Mouse (Mus musculus) kidney, postnatal 25 days (tissue): Measurements from ENCODE around the gene Tbc1d2b.

Experiments
- DNase-seq, 2 experiments: peaks; one replicate each; pipeline ENCODE4 v3.0.0; 2021; ENCODE audit warnings: mixed read lengths in 2 of 2

The Tbc1d2b gene

GRCm38 (mm10) chr9:90164670-90165453 is 105.7 kb downstream of the Tbc1d2b start:
- no peak for DNase-seq

GRCm38 (mm10) chr9:90163749-90164095 is 106.9 kb downstream of the Tbc1d2b start:
- DNase-seq, result peak; percentile 59 to 63

GRCm38 (mm10) chr9:90162926-90163748 is 107.5 kb downstream of the Tbc1d2b start, which contains the start of gene Adamts7:
TSS of gene Adamts7 (plus strand) at chr9:90163069.
- peak; percentile 40 to 66 for DNase-seq

- DNase-seq, result peak; percentile 72 to 83
Observed at GRCm38 (mm10) chr9:90162243-90162925, 108.2 kb downstream of the Tbc1d2b start.
